Mouse (Mus musculus): ENCODE results near the gene Cyb561a3. TPM values are rescaled to one million over a fixed set of nuclear protein-coding genes. Genes with fewer than 3 reads are reported as not detected.

The Cyb561a3 gene
- total RNA-seq (2023), result 34.7 TPM

DNA sequence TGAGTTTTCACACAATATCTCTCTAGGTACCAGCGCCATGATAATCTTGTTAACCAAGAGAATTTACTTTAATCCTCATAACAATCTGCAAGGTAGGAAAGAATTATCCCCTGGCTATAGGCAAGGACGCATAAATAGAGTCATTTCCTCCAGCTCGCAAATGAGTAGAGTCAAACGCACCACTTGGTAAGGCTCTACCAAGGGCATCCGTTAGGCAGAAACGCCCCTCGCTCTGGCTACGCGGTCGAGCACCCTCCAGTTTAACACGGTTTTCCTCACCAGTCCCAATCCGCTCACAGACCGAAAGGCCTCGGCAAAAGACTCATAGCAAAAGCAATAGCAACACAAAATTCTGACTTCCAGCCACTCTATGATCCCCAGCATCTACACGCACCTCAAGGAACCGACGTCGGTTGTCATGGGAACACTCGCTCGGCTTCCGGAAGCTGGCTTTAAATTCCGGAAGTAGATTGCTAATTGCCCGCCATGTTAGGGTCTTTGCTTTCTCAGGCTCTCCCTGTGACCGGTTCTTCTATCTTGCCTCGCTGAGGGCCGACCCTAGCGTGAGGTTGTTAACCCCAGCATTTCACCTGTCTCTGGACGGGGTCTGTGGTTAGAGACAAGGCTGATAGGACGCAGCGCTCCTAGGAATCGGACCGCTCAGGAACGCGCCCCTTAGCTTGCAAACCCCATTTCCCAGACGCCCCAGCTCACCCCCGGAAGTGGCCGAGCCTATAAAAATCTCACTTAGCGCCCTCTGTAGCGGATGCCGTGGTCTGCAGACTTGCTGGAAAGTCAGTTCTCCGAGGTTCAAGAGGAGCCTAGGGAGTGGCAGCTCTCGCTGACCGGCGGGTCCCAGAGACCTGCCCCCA lies at the start of gene Cyb561a3, which contains the start of gene Tmem138:
Gene Cyb561a3, plus strand, starts transcription at position 483 of the 872 bp plus-strand sequence.
Gene Tmem138, minus strand, starts transcription at position 673 of the 872 bp plus-strand sequence.

DNA sequence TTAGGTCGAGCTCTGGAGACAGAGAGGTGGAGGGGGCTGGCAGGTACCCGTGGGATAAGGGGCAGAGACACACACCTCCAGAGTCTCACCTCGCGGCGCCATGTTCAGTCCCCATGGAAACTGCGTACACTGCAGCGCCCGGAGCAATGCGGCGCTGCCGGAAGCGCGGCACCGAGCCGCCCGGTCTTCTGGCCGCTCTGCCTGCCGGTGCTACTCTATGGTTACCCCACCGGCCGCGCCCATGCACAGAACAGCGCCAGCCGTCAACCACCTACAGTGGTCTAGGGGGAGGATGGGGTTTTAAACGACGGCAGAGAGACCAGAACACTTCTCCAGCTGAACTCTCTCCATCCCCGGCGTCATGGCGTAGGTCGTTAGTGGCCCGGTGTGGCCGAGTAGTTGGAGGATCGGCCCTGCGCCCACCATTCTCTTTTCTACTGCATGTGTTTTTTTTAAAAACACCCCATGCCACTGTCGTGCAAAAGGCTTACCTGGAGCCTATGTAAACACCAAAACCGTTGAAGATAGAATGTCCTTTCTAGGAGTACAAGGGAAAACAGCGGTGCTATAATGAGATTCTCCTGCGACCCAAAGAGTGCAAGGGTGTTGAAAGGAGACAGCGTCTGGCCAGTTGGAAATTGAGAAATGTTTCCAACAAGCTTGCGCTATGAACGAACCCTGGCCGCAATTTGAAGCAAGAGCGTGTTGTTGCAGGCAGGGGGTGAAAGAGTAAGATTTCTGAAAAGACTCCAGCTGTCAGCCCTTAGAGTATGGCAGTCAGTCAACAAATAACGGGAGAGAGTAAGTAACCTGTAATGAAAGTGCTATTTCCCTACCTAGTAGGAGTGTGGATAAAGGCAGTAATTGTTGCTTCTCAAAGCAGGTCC lies 21.1 kb upstream of the Cyb561a3 start, which contains the start of gene Tmem216:
Gene Tmem216, minus strand, starts transcription at position 615 of the 887 bp plus-strand sequence.

DNA sequence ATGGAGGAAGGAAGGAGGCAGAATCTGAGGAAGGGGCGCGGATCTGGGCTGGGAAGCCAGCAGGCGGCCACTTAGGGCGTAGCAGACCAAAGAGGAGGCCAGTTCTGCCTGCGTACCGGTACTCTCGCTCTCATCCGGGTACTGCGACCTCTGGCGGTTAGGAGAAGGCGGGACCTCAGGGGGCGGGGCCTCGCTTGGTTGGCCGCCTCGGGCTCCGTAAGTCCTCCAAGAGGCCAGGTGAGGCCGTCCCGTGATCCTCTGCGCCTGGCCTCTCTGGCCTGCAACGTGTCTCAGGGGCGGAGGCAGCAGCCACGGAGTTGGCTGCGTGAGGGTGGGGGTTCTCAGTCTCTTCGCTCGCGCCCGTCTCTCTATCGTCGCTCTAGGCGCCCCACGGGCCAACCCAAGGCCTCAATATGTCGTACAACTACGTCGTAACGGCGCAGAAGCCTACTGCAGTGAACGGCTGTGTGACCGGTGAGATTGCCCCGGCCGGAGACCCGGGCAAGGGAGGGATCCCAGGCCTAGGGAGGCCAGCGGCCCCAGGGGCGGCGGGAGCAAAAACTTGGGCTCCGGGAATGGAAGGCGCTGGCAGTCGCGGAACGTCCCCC lies 28.4 kb downstream of the Cyb561a3 start, which contains the start of the genes Ddb1 and Tkfc:
Gene Ddb1, plus strand, starts transcription at position 35 of the 608 bp plus-strand sequence.
Gene Tkfc, minus strand, starts transcription at position 362 of the 608 bp plus-strand sequence.

DNA sequence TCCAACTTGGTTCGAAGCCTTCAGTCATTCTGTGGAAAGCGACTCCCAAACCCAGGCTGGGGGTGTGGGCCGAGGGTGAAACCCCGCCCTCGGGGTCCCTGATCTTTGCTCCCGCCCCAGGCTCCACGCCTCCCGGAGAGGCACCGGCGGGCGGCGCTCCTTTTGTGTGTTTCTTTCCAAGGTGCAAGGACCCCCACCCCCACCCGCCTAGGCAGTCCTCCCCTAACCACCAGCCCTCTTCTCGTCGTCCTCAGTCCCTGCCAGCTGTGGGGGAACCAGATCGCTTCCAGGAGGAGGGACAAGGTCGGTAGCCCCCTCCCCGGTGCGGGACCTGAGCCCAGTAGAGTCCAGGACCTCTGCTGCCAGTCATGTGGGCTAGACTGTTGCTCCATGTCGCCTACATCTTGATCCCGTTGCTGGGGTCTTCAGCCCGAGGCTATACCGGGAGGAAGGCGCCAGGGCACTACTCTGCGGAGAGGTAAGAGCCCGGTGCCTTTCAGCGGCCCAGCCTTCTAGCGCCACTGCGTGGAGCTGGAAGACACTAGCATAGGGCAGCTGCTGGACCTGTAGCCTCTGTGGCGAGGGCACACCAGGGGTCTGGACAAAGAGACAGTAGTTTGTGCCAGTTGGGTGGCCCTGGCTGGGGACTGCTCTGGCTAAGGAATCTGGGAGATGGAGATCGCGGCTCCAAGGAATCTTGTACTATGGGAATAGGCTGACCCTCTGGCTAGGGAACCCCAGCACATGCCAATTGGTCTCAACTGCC lies 57.3 kb downstream of the Cyb561a3 start, which contains the start of gene Vwce:
Gene Vwce, plus strand, starts transcription at position 108 of the 766 bp plus-strand sequence.

Other genes with a start within 250 kb of the Cyb561a3 start
- gene Syt7, start 188.1 kb upstream of the Cyb561a3 start, total RNA-seq (2023), result not detected
- gene Lrrc10b, start 119.7 kb upstream of the Cyb561a3 start, total RNA-seq (2023), result not detected
- gene Ppp1r32, start 94.2 kb upstream of the Cyb561a3 start, total RNA-seq (2023), result 10.7 TPM
- 131 TPM for gene Cpsf7, start 51.9 kb upstream of the Cyb561a3 start, total RNA-seq (2023)
- gene Sdhaf2, start 51.0 kb upstream of the Cyb561a3 start, total RNA-seq (2023), result 51.1 TPM
- gene Tmem216, start 20.9 kb upstream of the Cyb561a3 start, total RNA-seq (2023), result 8.0 TPM
- 6.6 TPM for gene Tmem138, start 190 bp downstream of the Cyb561a3 start, total RNA-seq (2023)
- 211 TPM for gene Ddb1, start 28.2 kb downstream of the Cyb561a3 start, total RNA-seq (2023)
- 7.0 TPM for gene Tkfc, start 28.5 kb downstream of the Cyb561a3 start, total RNA-seq (2023)
- gene Vwce, start 57.0 kb downstream of the Cyb561a3 start, total RNA-seq (2023), result 7.6 TPM
- not detected for gene Pga5, start 100.9 kb downstream of the Cyb561a3 start, total RNA-seq (2023)
- gene Vps37c, start 111.6 kb downstream of the Cyb561a3 start, total RNA-seq (2023), result 18.1 TPM
- 143 TPM for gene Cd5, start 161.8 kb downstream of the Cyb561a3 start, total RNA-seq (2023)

All from CD8-positive naive resting alpha-beta T cell, adult 57 days (primary cell).